Mouse (Mus musculus): ENCODE data around the gene Nipal3. TPM values are rescaled to one million over a fixed set of nuclear protein-coding genes. Genes with fewer than 3 reads are reported as not detected.

Gene Nipal3
- polyA plus RNA-seq, 1 experiment = 1.7 TPM

GRCm38 (mm10) chr4:135442473-135442872, 52.4 kb downstream of the Nipal3 start:
- Histone ChIP-seq H3K27ac (ENCODE audit: insufficient read depth, low read length) (no peak overlapping the region), H3K4me3 (ENCODE audit: insufficient read depth, low read length) (no peak overlapping the region), H3K4me1 (ENCODE audit: control insufficient read depth, insufficient read depth, low read length) (0 out of 2 replicates have a peak, but pooled peaks cover 2% of the 10 kb centered on the region)
- TF ChIP-seq CTCF (IDR thresholded peaks at IDR 0.05; ENCODE audit: borderline replicate concordance, insufficient read depth, low read length) (no peak), POLR2A (IDR thresholded peaks at IDR 0.05; ENCODE audit: low read depth, low read length) (no peak)

- 0 out of 2 replicates have a peak, but pooled peaks cover 2% of the 10 kb centered on the region for H3K4me1 ChIP-seq (ENCODE audit: control insufficient read depth, insufficient read depth, low read length)
- TF ChIP-seq POLR2A (IDR thresholded peaks at IDR 0.05; ENCODE audit: low read depth, low read length) (no peak), CTCF (IDR thresholded peaks at IDR 0.05; ENCODE audit: borderline replicate concordance, insufficient read depth, low read length) (no peak)
- H3K4me3 ChIP-seq (ENCODE audit: insufficient read depth, low read length) = no peak overlapping the region
- no peak overlapping the region; the same call in 1 of the 2 replicates for H3K27ac ChIP-seq (ENCODE audit: insufficient read depth, low read length)
These were observed 54.8 kb downstream of the Nipal3 start for GRCm38 (mm10) chr4:135439904-135440522.

- TF ChIP-seq POLR2A (IDR thresholded peaks at IDR 0.05; ENCODE audit: low read depth, low read length) (peak; percentile 65), CTCF (IDR thresholded peaks at IDR 0.05; ENCODE audit: borderline replicate concordance, insufficient read depth, low read length) (no peak)
- H3K4me3 ChIP-seq (ENCODE audit: insufficient read depth, low read length) = no peak overlapping the region
- H3K4me1 ChIP-seq (ENCODE audit: control insufficient read depth, insufficient read depth, low read length) = 0 out of 2 replicates have a peak, but pooled peaks cover 2% of the 10 kb centered on the region
- no peak overlapping the region for H3K27ac ChIP-seq (ENCODE audit: insufficient read depth, low read length)
These were observed 55.6 kb downstream of the Nipal3 start for GRCm38 (mm10) chr4:135439188-135439647.

- H3K4me3 ChIP-seq (ENCODE audit: insufficient read depth, low read length) = no peak overlapping the region
- H3K4me1 ChIP-seq (ENCODE audit: control insufficient read depth, insufficient read depth, low read length) = 0 out of 2 replicates have a peak, but pooled peaks cover 2% of the 10 kb centered on the region
- TF ChIP-seq CTCF (IDR thresholded peaks at IDR 0.05; ENCODE audit: borderline replicate concordance, insufficient read depth, low read length) = no peak
- no peak for TF ChIP-seq POLR2A (IDR thresholded peaks at IDR 0.05; ENCODE audit: low read depth, low read length)
- H3K27ac ChIP-seq (ENCODE audit: insufficient read depth, low read length) = no peak overlapping the region
These were observed 56.9 kb downstream of the Nipal3 start for GRCm38 (mm10) chr4:135437924-135438323.

- Histone ChIP-seq H3K4me3 (ENCODE audit: insufficient read depth, low read length) (no peak overlapping the region), H3K4me1 (ENCODE audit: control insufficient read depth, insufficient read depth, low read length) (0 out of 2 replicates have a peak, but pooled peaks cover 2% of the 10 kb centered on the region), H3K27ac (ENCODE audit: insufficient read depth, low read length) (no peak overlapping the region)
- TF ChIP-seq POLR2A (IDR thresholded peaks at IDR 0.05; ENCODE audit: low read depth, low read length) (no peak), CTCF (IDR thresholded peaks at IDR 0.05; ENCODE audit: borderline replicate concordance, insufficient read depth, low read length) (no peak)
These were observed 58.5 kb downstream of the Nipal3 start for GRCm38 (mm10) chr4:135436291-135436690.

- Histone ChIP-seq H3K27ac (ENCODE audit: insufficient read depth, low read length) (no peak overlapping the region), H3K4me1 (ENCODE audit: control insufficient read depth, insufficient read depth, low read length) (no peaks in the 10 kb centered on the region), H3K4me3 (ENCODE audit: insufficient read depth, low read length) (peak overlapping the region; percentile 49)
- TF ChIP-seq POLR2A (IDR thresholded peaks at IDR 0.05; ENCODE audit: low read depth, low read length) = no peak
- TF ChIP-seq CTCF (IDR thresholded peaks at IDR 0.05; ENCODE audit: borderline replicate concordance, insufficient read depth, low read length) = no peak
These were observed 60.4 kb downstream of the Nipal3 start for GRCm38 (mm10) chr4:135434395-135434789.

- Histone ChIP-seq H3K4me3 (ENCODE audit: insufficient read depth, low read length) (peak within 1 kb of the TSS; percentile 69), H3K4me1 (ENCODE audit: control insufficient read depth, insufficient read depth, low read length) (no peaks in the 10 kb centered on the region), H3K27ac (ENCODE audit: insufficient read depth, low read length) (peak within 1 kb of the TSS; percentile 16; the same call in 1 of the 2 replicates)
- TF ChIP-seq CTCF (IDR thresholded peaks at IDR 0.05; ENCODE audit: borderline replicate concordance, insufficient read depth, low read length) = no peak
- peak; percentile 53 for TF ChIP-seq POLR2A (IDR thresholded peaks at IDR 0.05; ENCODE audit: low read depth, low read length)
These were observed 61.1 kb downstream of the Nipal3 start, which contains the start of gene Rcan3 for GRCm38 (mm10) chr4:135433443-135434394. TSS of gene Rcan3 (minus strand) at chr4:135433853.

- Histone ChIP-seq H3K27ac (ENCODE audit: insufficient read depth, low read length) (no peak overlapping the region), H3K4me1 (ENCODE audit: control insufficient read depth, insufficient read depth, low read length) (no peaks in the 10 kb centered on the region), H3K4me3 (ENCODE audit: insufficient read depth, low read length) (peak overlapping the region; percentile 69)
- no peak for TF ChIP-seq POLR2A (IDR thresholded peaks at IDR 0.05; ENCODE audit: low read depth, low read length)
These were observed 61.8 kb downstream of the Nipal3 start for GRCm38 (mm10) chr4:135433086-135433442.

- no peak for TF ChIP-seq POLR2A (IDR thresholded peaks at IDR 0.05; ENCODE audit: low read depth, low read length)
- TF ChIP-seq CTCF (IDR thresholded peaks at IDR 0.05; ENCODE audit: borderline replicate concordance, insufficient read depth, low read length) = no peak
- Histone ChIP-seq H3K27ac (ENCODE audit: insufficient read depth, low read length) (no peak overlapping the region), H3K4me3 (ENCODE audit: insufficient read depth, low read length) (no peak overlapping the region), H3K4me1 (ENCODE audit: control insufficient read depth, insufficient read depth, low read length) (no peaks in the 10 kb centered on the region)
These were observed 64.7 kb downstream of the Nipal3 start for GRCm38 (mm10) chr4:135429990-135430760.
